Mouse (Mus musculus) C2C12 (cell line): Measurements from ENCODE around the gene Myo3b. TPM values are rescaled to one million over a fixed set of nuclear protein-coding genes. Genes with fewer than 3 reads are reported as not detected.
A peak's percentile ranks its signal among the peaks of the same experiment; 100 is the strongest.

Experiments
- H3K27me3 ChIP-seq: one replicate; pipeline ENCODE4 v1.6.1; 2011; ENCODE audit not compliant: control insufficient read depth, insufficient read depth, insufficient read length
- H3K36me3 ChIP-seq: one replicate; pipeline ENCODE4 v1.6.1; 2011; ENCODE audit not compliant: control insufficient read depth, insufficient read depth
- H3K4me3 ChIP-seq: one replicate; pipeline ENCODE4 v1.5.1; 2011; ENCODE audit warnings: mild to moderate bottlenecking, control low read depth; ENCODE audit not compliant: poor library complexity, insufficient read depth, severe bottlenecking
- H3K79me2 ChIP-seq: one replicate; pipeline ENCODE4 v1.6.1; 2011; ENCODE audit not compliant: control insufficient read depth, insufficient read depth
- H3K79me3 ChIP-seq: one replicate; pipeline ENCODE4 v1.6.1; 2011; ENCODE audit warnings: low read depth, control low read depth
- H3ac ChIP-seq: one replicate; pipeline ENCODE3; 2011; ENCODE audit warnings: low read depth; ENCODE audit not compliant: control insufficient read depth, insufficient read length
- CEBPB ChIP-seq: IDR thresholded peaks from one replicate; pipeline ENCODE4 v1.6.1; 2011; ENCODE audit warnings: low read depth, mild to moderate bottlenecking, control low read depth, moderate library complexity
- CTCF ChIP-seq: IDR thresholded peaks from one replicate; pipeline ENCODE4 v1.5.1; 2011; ENCODE audit not compliant: control insufficient read depth, insufficient read depth, insufficient read length
- FOSL1 ChIP-seq: IDR thresholded peaks from one replicate; pipeline ENCODE4 v1.8.0; 2011; ENCODE audit warnings: mild to moderate bottlenecking, low read length; ENCODE audit not compliant: poor library complexity, insufficient read depth, severe bottlenecking
- MAX ChIP-seq: IDR thresholded peaks from one replicate; pipeline ENCODE4 v1.6.1; 2011; ENCODE audit warnings: mild to moderate bottlenecking, control low read depth
- MYOD1 ChIP-seq: IDR thresholded peaks from one replicate; pipeline ENCODE4 v1.6.1; 2011; ENCODE audit warnings: low read depth; ENCODE audit not compliant: control insufficient read depth, insufficient read length
- MYOG ChIP-seq: IDR thresholded peaks from one replicate; pipeline ENCODE4 v1.6.1; 2011; ENCODE audit not compliant: control insufficient read depth, insufficient read length; ENCODE audit errors: extremely low read depth
- USF1 ChIP-seq: IDR thresholded peaks from one replicate; pipeline ENCODE4 v1.6.1; 2011; ENCODE audit warnings: low read depth, mild to moderate bottlenecking, control low read depth, moderate library complexity
- polyA plus RNA-seq: library from polyadenylated mRNA; unstranded; fragments of >200 nt; fragmentation: generic; extraction: Trizol; gene quantifications from one replicate; pipeline ENCODE4 v1.2.1, GENCODE M21; 2012; ENCODE audit warnings: missing spikeins

Gene Myo3b
- polyA plus RNA-seq, 1 experiment, result 0.11 TPM

DNA sequence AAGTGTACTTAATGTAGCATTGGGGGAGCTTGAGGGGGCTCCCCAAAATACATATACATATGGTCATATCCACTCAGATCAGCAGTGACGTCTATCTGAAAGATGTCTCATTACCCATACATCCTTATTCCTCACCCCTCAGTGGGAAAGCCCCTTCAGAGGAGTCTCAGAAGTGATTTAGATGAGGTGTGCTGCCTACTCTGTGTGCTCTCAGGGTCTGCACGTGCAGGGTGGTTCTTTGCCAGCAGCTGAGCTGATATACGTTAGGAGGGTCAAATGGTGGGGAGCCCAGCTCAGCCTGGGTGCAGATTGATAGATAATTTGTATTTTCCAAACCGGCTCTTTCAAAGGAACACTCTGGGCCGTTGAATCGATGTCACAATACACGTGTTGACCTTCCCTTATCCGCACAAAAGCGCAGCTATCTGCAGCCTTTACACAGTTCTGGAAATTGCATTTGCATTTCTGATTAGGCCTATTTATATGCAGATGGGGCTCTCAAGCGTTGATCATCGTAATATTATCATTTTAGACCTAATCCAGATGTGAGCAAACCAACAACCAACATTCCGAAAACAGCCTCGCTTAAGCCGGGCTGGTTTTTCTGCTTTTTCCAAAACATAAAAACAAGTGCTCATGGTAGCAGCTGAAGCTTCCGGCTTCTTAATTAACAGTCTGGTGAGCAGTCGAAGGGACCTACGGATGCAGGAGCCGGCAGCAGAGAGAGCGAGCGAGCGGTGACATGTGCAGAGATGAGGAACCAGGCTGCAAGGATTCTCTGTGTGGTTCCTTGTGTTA is 88.6 kb downstream of the Myo3b start:
- TF ChIP-seq CTCF (no peak), MYOG (no peak), FOSL1 (no peak), MYOD1 (no peak), USF1 (no peak), MAX (no peak), CEBPB (no peak)
- H3K36me3 ChIP-seq, result no peaks in the 10 kb centered on the region
- H3K79me3 ChIP-seq, result no peaks in the 10 kb centered on the region
- no peak overlapping the region for H3K4me3 ChIP-seq
- H3K79me2 ChIP-seq, result no peaks in the 10 kb centered on the region
- no peak overlapping the region for H3ac ChIP-seq
- no peaks in the 10 kb centered on the region for H3K27me3 ChIP-seq

DNA sequence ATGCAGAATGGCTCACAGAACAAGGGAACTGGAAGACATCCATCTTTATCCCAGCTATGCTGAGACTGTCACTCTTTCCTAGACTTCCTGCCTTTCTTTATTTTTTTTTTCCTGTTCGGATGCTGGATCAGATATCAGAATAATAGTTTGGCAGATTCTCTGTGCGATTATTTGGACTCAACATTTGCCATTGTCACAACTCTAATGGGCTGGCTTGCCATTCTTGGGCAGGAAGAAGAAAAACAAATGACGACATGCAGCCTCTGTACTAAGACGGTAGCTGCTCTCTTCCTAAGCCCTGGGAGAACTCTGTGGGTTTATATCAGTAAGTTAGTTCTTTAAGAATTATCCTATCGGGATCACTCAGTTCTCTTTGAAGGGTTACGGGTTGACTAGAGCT is 89.7 kb downstream of the Myo3b start:
- H3K79me2 ChIP-seq, result no peaks in the 10 kb centered on the region
- no peak overlapping the region for H3K4me3 ChIP-seq
- H3K79me3 ChIP-seq, result no peaks in the 10 kb centered on the region
- H3K27me3 ChIP-seq, result no peaks in the 10 kb centered on the region
- no peaks in the 10 kb centered on the region for H3K36me3 ChIP-seq
- TF ChIP-seq CTCF, result no peak
- TF ChIP-seq MAX, result no peak
- TF ChIP-seq USF1, result no peak
- TF ChIP-seq FOSL1, result no peak
- no peak for TF ChIP-seq CEBPB
- no peak for TF ChIP-seq MYOG
- TF ChIP-seq MYOD1, result no peak
- no peak overlapping the region for H3ac ChIP-seq

DNA sequence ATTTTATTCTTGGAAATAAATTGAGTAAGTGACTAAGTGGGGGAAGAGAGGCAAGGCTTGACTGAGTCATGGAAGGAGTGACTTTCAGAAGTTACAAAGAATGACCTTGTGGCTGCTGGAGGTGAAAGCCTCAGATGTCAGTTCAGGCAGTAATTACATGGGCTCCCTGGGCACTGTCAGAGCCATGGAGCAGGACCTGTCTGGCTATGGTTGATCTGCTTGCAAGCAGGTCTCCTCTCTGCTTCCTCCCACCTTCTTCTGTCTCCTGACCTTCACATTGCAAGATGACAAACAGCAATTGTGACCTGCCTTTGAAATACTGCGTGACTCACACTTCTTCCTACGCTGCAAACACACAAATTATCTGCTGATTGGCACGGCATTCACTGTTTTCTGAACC is 90.6 kb downstream of the Myo3b start:
- H3K27me3 ChIP-seq, result no peaks in the 10 kb centered on the region
- H3K79me3 ChIP-seq, result no peaks in the 10 kb centered on the region
- H3K4me3 ChIP-seq, result no peak overlapping the region
- H3ac ChIP-seq, result no peak overlapping the region
- no peaks in the 10 kb centered on the region for H3K79me2 ChIP-seq
- no peak for TF ChIP-seq MAX
- peak; percentile 31 for TF ChIP-seq MYOD1
- no peak for TF ChIP-seq CEBPB
- TF ChIP-seq FOSL1, result peak; percentile 28
- no peak for TF ChIP-seq MYOG
- no peaks in the 10 kb centered on the region for H3K36me3 ChIP-seq

DNA sequence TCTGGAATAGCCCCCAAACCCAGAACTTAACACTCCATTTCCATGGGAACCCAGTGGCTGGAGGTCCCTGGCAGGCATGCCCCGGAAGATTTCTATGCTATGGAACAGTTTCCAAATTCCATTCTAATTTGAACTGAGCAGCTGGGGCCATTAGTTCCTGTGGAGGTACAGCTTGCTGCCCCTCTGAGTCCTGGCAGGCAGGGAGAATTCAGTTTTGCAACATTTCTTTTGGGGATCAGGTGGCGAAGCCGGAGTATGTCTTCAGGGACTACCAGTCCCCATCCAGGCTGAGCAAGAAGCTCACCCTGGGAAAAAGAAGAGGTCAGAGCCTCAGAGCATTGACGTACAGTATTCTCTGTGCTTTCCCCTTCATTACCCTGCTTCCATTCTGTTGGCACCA is 94.4 kb downstream of the Myo3b start:
- H3K79me2 ChIP-seq, result no peaks in the 10 kb centered on the region
- no peaks in the 10 kb centered on the region for H3K36me3 ChIP-seq
- no peak overlapping the region for H3K4me3 ChIP-seq
- H3ac ChIP-seq, result no peak overlapping the region
- TF ChIP-seq CTCF, result no peak
- no peak for TF ChIP-seq MAX
- TF ChIP-seq FOSL1, result no peak
- TF ChIP-seq MYOG, result no peak
- no peaks in the 10 kb centered on the region for H3K27me3 ChIP-seq
- H3K79me3 ChIP-seq, result no peaks in the 10 kb centered on the region

DNA sequence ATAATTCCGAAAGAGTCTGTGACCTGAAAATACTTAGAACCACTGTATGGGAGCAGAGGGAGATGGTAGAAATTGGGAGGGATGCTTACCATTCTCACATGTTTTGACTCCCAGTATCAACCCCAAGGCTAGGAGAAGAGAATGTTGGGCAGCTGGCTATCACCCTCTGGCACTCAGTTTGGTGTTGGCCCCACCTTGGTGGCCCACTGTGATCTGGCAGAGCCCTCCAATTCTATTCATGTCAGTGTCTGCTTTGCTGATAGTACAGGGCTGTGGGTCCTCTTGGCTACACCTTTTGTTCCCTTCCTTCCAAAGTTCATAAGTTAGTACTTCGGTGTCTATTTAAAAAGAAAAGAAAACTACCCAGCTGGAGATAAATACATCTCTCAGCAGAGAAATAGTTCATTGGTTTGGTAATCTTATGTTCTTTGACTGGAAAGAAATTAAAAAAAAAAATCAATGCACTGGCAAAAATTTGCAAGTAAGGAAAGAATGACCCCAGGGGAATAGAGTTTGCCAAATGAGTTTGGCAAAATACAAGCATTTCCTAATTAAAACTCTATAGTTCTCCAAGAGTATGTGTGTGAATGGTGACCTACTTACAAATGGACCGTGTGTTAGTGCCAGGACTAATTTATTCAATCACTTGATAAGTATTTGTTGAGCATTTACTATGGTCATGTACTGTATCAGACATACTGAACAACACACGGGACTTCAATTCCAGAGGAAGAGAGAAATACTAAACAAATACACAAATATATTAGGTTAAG is 98.5 kb downstream of the Myo3b start:
- TF ChIP-seq FOSL1, result no peak
- no peaks in the 10 kb centered on the region for H3K79me2 ChIP-seq
- H3K79me3 ChIP-seq, result no peaks in the 10 kb centered on the region
- no peaks in the 10 kb centered on the region for H3K36me3 ChIP-seq
- no peaks in the 10 kb centered on the region for H3K27me3 ChIP-seq
- H3ac ChIP-seq, result no peak overlapping the region
- H3K4me3 ChIP-seq, result no peak overlapping the region
